Mouse (Mus musculus) cerebellum, adult 2 months (tissue): Measurements from ENCODE around the gene Tcea3.

Experiments
- CTCF ChIP-seq: fragments of 200-500 bp; IDR thresholded peaks from 2 replicates; pipeline ENCODE4 v1.5.1; 2011; ENCODE audit warnings: low read depth, mild to moderate bottlenecking, control low read depth, low read length, moderate library complexity, borderline replicate concordance; ENCODE audit not compliant: insufficient read depth
- POLR2A ChIP-seq: fragments of 200-500 bp; IDR thresholded peaks from 2 replicates; pipeline ENCODE4 v1.6.1; 2011; ENCODE audit warnings: low read length, control low read depth, borderline replicate concordance; ENCODE audit not compliant: insufficient read depth

DNA sequence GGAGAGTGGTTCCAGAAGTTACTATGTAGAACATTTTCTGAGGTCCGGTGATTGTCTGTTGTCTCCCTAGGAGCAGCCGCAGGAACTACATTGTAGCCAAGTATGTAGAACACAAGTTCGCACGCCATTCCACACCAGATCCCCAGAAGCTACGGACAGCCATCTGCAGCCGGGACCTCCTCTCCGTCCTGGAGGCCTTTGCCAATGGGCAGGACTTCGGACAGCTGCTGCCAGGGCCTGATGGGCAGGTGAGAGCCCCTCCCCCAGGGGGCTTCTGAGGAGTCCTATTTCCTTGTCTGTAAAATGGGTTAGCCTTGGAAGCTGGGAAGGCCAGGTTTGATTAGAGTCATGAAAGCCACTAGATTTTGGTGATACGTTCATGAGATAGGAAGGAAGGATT is 8.4 kb upstream of the Tcea3 start:
- TF ChIP-seq POLR2A (no peak), CTCF (no peak)
